In genomic region chr9:41817740-41818461, GRCm38 (mm10) we compare ENCODE assay signal across 24 mouse cellular contexts.
A peak's percentile ranks its signal among the peaks of the same experiment; 100 is the strongest.
DNase-seq lines count a peak whose midpoint lies in the region; ATAC-seq and TF ChIP-seq lines count a peak whose summit lies in the region.
"Had no signal": no experiment of that assay in that cellular context is flagged by ENCODE, and none has a peak within 500 bp of the region (broad histone marks: within the 10 kb centered on the region; RNA-seq: fewer than 3 reads in every experiment).

No protein-coding gene starts in this region.

- intact Hi-C loops in left cerebral cortex, postnatal 4 days (cut with DNase I): no loop called here

- no peak overlapping the region for H3K4me2 ChIP-seq in intestine, embryonic 14.5 days (ENCODE audit: low read length)
- no peak overlapping the region for H3K4me2 ChIP-seq in intestine, postnatal 0 days (replicated peaks; ENCODE audit: low read depth)
- no peak overlapping the region for H3K4me2 ChIP-seq in limb, embryonic 14.5 days (replicated peaks; ENCODE audit: low read depth, low read length, severe bottlenecking)
- H3K4me2 ChIP-seq: forebrain, embryonic 15.5 days; hindbrain, embryonic 15.5 days; liver, embryonic 13.5 days had no signal

- no peak for ATAC-seq in intestine, embryonic 14.5 days (replicated peaks; ENCODE audit: low FRiP score, low TSS enrichment, low read depth)
- ATAC-seq in intestine, postnatal 0 days: no peak
- ATAC-seq in limb, embryonic 14.5 days (ENCODE audit: low FRiP score, low read depth): peak; percentile 37
- ATAC-seq: activated CD4-positive, CD25-positive, alpha-beta regulatory T cell, adult 4 months; CD4-positive, CD25-positive, alpha-beta regulatory T cell, adult 4 months; forebrain, embryonic 15.5 days; lung, postnatal 0 days had no signal

- peak; percentile 62 for DNase-seq in intestine, embryonic 14.5 days (ENCODE audit: low spot score)
- DNase-seq in NIH3T3 (ENCODE audit: low read depth): peak; percentile 68
- DNase-seq in limb, embryonic 14.5 days (ENCODE audit: low spot score): peak; percentile 43
- no peak for DNase-seq in left cerebral cortex, postnatal 4 days
- DNase-seq in ovary, adult 18-20 months (ENCODE audit: low spot score): no peak
- DNase-seq in left cerebral cortex, adult 18-20 months (ENCODE audit: low spot score in 2 of 2): no peak
- DNase-seq: adrenal gland, postnatal 14 days; cerebellum, adult 11 months; cerebellum, postnatal 10 days; gastrocnemius, postnatal 14 days; heart, adult 18-20 months; heart, postnatal 4 days; kidney, adult 18-20 months; liver, embryonic 13.5 days; right cerebral cortex, adult 18-20 months; thymus, adult 2 months had no signal

- H3K36me3 ChIP-seq in intestine, embryonic 14.5 days (ENCODE audit: control insufficient read depth, insufficient read depth, low read length): no peaks in the 10 kb centered on the region
- H3K36me3 ChIP-seq in intestine, postnatal 0 days (ENCODE audit: control insufficient read depth, insufficient read depth): no peaks in the 10 kb centered on the region
- no peaks in the 10 kb centered on the region for H3K36me3 ChIP-seq in limb, embryonic 14.5 days (ENCODE audit: control insufficient read depth, insufficient read depth, low read length)
- H3K36me3 ChIP-seq: forebrain, embryonic 15.5 days; hindbrain, embryonic 15.5 days; liver, embryonic 13.5 days had no signal

- no peaks in the 10 kb centered on the region for H3K9me3 ChIP-seq in intestine, embryonic 14.5 days (ENCODE audit: control insufficient read depth, low read length)
- H3K9me3 ChIP-seq in intestine, postnatal 0 days (ENCODE audit: control insufficient read depth): no peaks in the 10 kb centered on the region
- no peaks in the 10 kb centered on the region for H3K9me3 ChIP-seq in limb, embryonic 14.5 days (ENCODE audit: control insufficient read depth, low read length)
- H3K9me3 ChIP-seq: forebrain, embryonic 15.5 days; hindbrain, embryonic 15.5 days; liver, embryonic 13.5 days had no signal

- 33% methylated on average over 11 of the region's 11 CpGs for WGBS in intestine, embryonic 14.5 days
- WGBS in intestine, postnatal 0 days: 54% methylated on average over 11 of the region's 11 CpGs
- 37% methylated on average over 11 of the region's 11 CpGs for WGBS in limb, embryonic 14.5 days

- peaks cover 3% of the 10 kb centered on the region; the same call in 1 of the 2 replicates for H3K4me1 ChIP-seq in intestine, embryonic 14.5 days (replicated peaks; ENCODE audit: control insufficient read depth, insufficient read depth, low read length)
- H3K4me1 ChIP-seq in intestine, postnatal 0 days (replicated peaks; ENCODE audit: control insufficient read depth, insufficient read depth, low read length): no peaks in the 10 kb centered on the region
- peaks cover 11% of the 10 kb centered on the region; the same call in 1 of the 2 replicates for H3K4me1 ChIP-seq in embryonic fibroblast, embryonic 13.5 days (ENCODE audit: control insufficient read depth, insufficient read depth, low read length)
- peaks cover 8% of the 10 kb centered on the region; the same call in 1 of the 2 replicates for H3K4me1 ChIP-seq in limb, embryonic 14.5 days (ENCODE audit: control insufficient read depth, insufficient read depth, low read length)
- H3K4me1 ChIP-seq: forebrain, embryonic 15.5 days; hindbrain, embryonic 15.5 days; liver, embryonic 13.5 days had no signal

- peak; percentile 32; the same call in 1 of the 2 replicates for TF ChIP-seq POLR2A in embryonic fibroblast, embryonic 13.5 days (IDR thresholded peaks at IDR 0.05; ENCODE audit: low read depth, low read length)
- no peak for TF ChIP-seq POLR2A in limb, embryonic 14.5 days (IDR thresholded peaks at IDR 0.05; ENCODE audit: borderline replicate concordance, extremely low read depth, insufficient read depth, insufficient read length)

- TF ChIP-seq CTCF in intestine, postnatal 0 days (IDR thresholded peaks at IDR 0.05; ENCODE audit: low read depth): no peak
- no peak for TF ChIP-seq CTCF in embryonic fibroblast, embryonic 13.5 days (IDR thresholded peaks at IDR 0.05; ENCODE audit: borderline replicate concordance, insufficient read depth, low read length)

- no peak overlapping the region for H3K9ac ChIP-seq in intestine, embryonic 14.5 days (ENCODE audit: low read length)
- no peak overlapping the region for H3K9ac ChIP-seq in intestine, postnatal 0 days (ENCODE audit: low read depth, low read length)
- H3K9ac ChIP-seq in limb, embryonic 14.5 days (ENCODE audit: low read depth, low read length, severe bottlenecking): no peak overlapping the region
- H3K9ac ChIP-seq: forebrain, embryonic 15.5 days; hindbrain, embryonic 15.5 days; liver, embryonic 13.5 days had no signal

- H3K27me3 ChIP-seq in intestine, embryonic 14.5 days (replicated peaks; ENCODE audit: control insufficient read depth, insufficient read depth, low read length): no peaks in the 10 kb centered on the region
- H3K27me3 ChIP-seq in intestine, postnatal 0 days (replicated peaks; ENCODE audit: control insufficient read depth, insufficient read depth, low read length): no peaks in the 10 kb centered on the region; the same call in 1 of the 2 replicates
- H3K27me3 ChIP-seq in limb, embryonic 14.5 days (ENCODE audit: control insufficient read depth, insufficient read depth, low read length): no peaks in the 10 kb centered on the region
- H3K27me3 ChIP-seq: forebrain, embryonic 15.5 days; hindbrain, embryonic 15.5 days; liver, embryonic 13.5 days had no signal

- H3K4me3 ChIP-seq in intestine, embryonic 14.5 days (ENCODE audit: low read depth, low read length): no peak overlapping the region
- no peak overlapping the region for H3K4me3 ChIP-seq in intestine, postnatal 0 days (ENCODE audit: low read depth, low read length)
- no peak overlapping the region for H3K4me3 ChIP-seq in embryonic fibroblast, embryonic 13.5 days (ENCODE audit: insufficient read depth, low read length)
- no peak overlapping the region for H3K4me3 ChIP-seq in limb, embryonic 14.5 days (replicated peaks; ENCODE audit: low read length)
- H3K4me3 ChIP-seq: erythroblast, embryonic 14.5 days; forebrain, embryonic 15.5 days; hindbrain, embryonic 15.5 days; liver, embryonic 13.5 days had no signal

- peak overlapping the region; percentile 70 for H3K27ac ChIP-seq in intestine, embryonic 14.5 days (ENCODE audit: low read depth)
- no peak overlapping the region for H3K27ac ChIP-seq in intestine, postnatal 0 days (ENCODE audit: low read depth, low read length)
- peak overlapping the region; percentile 99 for H3K27ac ChIP-seq in embryonic fibroblast, embryonic 13.5 days (ENCODE audit: insufficient read depth, low read length)
- 0 out of 2 replicates have a peak overlapping the region, but pooled peaks have one; percentile 48 for H3K27ac ChIP-seq in limb, embryonic 14.5 days (replicated peaks; ENCODE audit: low read depth, low read length)
- H3K27ac ChIP-seq: forebrain, embryonic 15.5 days; hindbrain, embryonic 15.5 days; liver, embryonic 13.5 days had no signal

Comparison
In these comparisons a context has a peak if more than half of its experiments do, and no peak if none do; other contexts are left out.
1. DNase-seq: peak in intestine, embryonic 14.5 days (single experiment), NIH3T3 (single experiment) and limb, embryonic 14.5 days (single experiment); none in left cerebral cortex, postnatal 4 days (single experiment), ovary, adult 18-20 months (single experiment) and left cerebral cortex, adult 18-20 months (0 of 2).